Mouse (Mus musculus): ENCODE data around the gene Slc4a2. TPM values are rescaled to one million over a fixed set of nuclear protein-coding genes. Genes with fewer than 3 reads are reported as not detected.

Gene Slc4a2
- polyA plus RNA-seq, 1 experiment from 2014 or later: 29.0 TPM

DNA sequence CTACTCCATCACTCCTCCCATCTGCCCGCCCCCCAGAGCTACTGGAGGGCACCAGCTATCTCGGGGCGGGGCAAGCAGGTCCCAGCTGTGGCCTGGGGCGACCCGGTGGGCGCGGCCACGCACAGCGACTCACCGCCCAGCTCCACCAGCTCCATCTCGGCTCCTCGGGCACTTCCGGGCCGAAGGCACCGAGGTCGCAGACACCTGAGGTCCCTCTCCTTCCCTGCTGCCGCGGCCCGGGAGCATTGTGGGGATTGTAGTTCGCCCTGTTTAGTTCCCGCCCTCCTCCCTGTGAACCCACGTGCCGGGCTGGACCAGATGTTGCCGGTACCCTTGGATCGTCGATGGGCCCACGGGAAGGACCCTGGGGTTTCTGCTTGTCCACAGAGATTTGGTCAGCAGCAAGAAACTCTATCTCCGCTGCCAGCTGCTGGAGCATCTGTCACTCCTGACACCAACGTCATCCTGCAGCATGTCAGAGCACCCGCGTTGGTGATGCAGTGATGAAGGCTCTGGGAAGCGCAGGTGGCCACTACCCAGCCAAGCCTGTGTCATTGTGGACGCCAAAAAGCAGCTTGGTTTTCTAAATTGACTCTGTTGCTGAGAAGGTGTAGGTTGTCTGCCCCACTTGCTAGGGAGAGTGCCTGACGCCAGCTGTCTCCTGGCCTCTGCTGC is 24.1 kb downstream of the Slc4a2 start, which contains the start of gene Tmub1:
TSS of gene Tmub1 (minus strand) at position 231 of the 675 bp plus-strand sequence.
- ATAC-seq: peak; percentile 63
- H3K27me3 ChIP-seq (replicated peaks; ENCODE audit: control insufficient read depth, insufficient read depth, low read length): no peaks in the 10 kb centered on the region

DNA sequence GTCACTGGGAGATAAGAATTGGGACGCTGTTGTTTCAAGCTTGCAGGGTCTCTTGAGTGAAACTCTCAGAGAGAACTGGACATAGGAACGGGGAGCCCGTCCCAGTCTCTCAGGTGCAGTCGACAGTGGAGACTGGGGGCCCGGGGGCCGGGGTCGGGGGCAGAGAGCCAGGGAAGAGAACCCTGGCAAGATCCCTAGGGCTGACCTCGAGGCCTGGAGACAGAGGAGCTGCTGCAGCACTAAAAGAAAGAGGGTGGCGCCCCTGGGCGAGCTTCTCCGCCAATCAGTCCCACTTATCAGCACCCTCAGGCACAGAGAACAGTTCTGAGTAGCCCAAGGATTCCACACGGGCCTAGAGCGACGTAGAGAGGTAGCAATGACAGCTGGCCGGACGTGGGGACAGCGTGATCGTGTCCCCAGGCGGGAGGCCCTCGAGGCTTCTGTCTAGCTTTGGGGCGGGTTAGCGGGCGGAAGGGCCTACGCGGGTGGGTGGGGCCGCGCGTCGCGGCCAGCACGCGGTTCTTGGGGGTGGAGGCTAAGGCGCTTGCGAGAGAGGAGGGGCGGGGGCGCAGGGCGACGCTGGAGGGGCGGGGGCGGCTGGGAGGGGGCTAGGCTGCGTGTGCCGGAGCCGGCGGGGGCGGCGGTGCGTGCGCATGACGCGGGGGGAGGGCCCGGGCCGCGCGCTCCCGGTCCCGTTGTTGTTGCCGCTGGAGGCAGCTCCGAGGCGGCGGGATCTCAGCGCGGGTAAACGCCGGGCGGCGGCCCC is 27.8 kb downstream of the Slc4a2 start:
- peak overlapping the region; percentile 97 for H3K4me3 ChIP-seq (ENCODE audit: low read length)
- whole genome bisulfite sequencing: 1% methylated on average over 40 of the region's 66 CpGs
- H3K36me3 ChIP-seq (ENCODE audit: control insufficient read depth, insufficient read depth, low read length): no peaks in the 10 kb centered on the region
- H3K9ac ChIP-seq (ENCODE audit: low read depth, low read length): peak overlapping the region; percentile 95
- peak overlapping the region; percentile 97 for H3K4me2 ChIP-seq (ENCODE audit: low read length)
- peak; percentile 72 for ATAC-seq
- peaks cover 53% of the 10 kb centered on the region for H3K4me1 ChIP-seq (ENCODE audit: control insufficient read depth, insufficient read depth, low read depth, low read length)
- H3K27me3 ChIP-seq (replicated peaks; ENCODE audit: control insufficient read depth, insufficient read depth, low read length): no peaks in the 10 kb centered on the region
- H3K9me3 ChIP-seq (ENCODE audit: control insufficient read depth, low read length): no peaks in the 10 kb centered on the region
- H3K27ac ChIP-seq (ENCODE audit: low read depth, low read length): peak overlapping the region; percentile 86

More for the DNA sequence above, 24.1 kb downstream of the Slc4a2 start, which contains the start of gene Tmub1:
- Histone ChIP-seq H3K27ac (ENCODE audit: low read depth, low read length) (peak within 1 kb of the TSS; percentile 5), H3K4me3 (ENCODE audit: low read length) (peak within 1 kb of the TSS; percentile 60), H3K4me2 (ENCODE audit: low read length) (peak within 1 kb of the TSS; percentile 64), H3K9me3 (ENCODE audit: control insufficient read depth, low read length) (no peaks in the 10 kb centered on the region), H3K4me1 (ENCODE audit: control insufficient read depth, insufficient read depth, low read depth, low read length) (peaks cover 32% of the 10 kb centered on the region), H3K36me3 (ENCODE audit: control insufficient read depth, insufficient read depth, low read length) (no peaks in the 10 kb centered on the region), H3K9ac (ENCODE audit: low read depth, low read length) (peak within 1 kb of the TSS; percentile 76)
- WGBS: 1% methylated on average over 34 of the region's 34 CpGs

DNA sequence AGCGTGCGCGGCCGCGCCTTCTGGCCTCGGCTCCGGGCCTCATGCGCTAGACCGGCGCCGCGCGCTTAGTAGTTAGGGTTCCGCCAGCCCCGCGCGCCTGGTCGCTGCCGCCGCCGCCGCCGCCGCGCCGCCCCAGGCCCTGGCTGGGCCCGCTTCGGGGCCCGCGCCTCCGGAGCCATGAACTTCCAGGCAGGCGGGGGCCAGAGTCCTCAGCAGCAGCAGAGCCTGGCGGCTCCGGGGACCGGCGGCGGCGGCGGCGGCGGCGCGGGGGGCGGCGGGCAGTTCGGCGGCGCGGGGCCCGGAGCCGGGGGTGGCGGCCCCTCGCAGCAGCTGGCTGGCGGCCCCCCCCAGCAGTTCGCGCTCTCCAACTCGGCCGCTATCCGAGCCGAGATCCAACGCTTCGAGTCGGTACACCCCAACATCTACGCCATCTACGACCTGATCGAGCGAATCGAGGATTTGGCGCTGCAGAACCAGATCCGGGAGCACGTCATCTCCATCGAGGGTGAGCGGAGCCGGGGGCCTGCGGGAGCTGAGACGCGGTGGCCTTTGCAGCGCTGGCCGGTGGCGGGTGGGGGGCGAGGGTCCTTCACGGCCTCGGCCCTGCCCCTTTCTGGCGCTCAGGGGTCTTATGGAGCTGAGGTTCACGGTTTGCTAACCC is 28.5 kb downstream of the Slc4a2 start, which contains the start of gene Agap3:
TSS of gene Agap3 (plus strand) at position 148 of the 661 bp plus-strand sequence.
- no peaks in the 10 kb centered on the region for H3K27me3 ChIP-seq (replicated peaks; ENCODE audit: control insufficient read depth, insufficient read depth, low read length)
- peak within 1 kb of the TSS; percentile 86 for H3K27ac ChIP-seq (ENCODE audit: low read depth, low read length)
- H3K9me3 ChIP-seq (ENCODE audit: control insufficient read depth, low read length): no peaks in the 10 kb centered on the region
- H3K4me1 ChIP-seq (ENCODE audit: control insufficient read depth, insufficient read depth, low read depth, low read length): peaks cover 47% of the 10 kb centered on the region
- peak; percentile 1; the same call in 1 of the 2 replicates for ATAC-seq
- peak within 1 kb of the TSS; percentile 97 for H3K4me2 ChIP-seq (ENCODE audit: low read length)
- peak within 1 kb of the TSS; percentile 95 for H3K9ac ChIP-seq (ENCODE audit: low read depth, low read length)
- under 1% methylated on average over 49 of the region's 85 CpGs for WGBS
- H3K36me3 ChIP-seq (ENCODE audit: control insufficient read depth, insufficient read depth, low read length): no peaks in the 10 kb centered on the region
- peak within 1 kb of the TSS; percentile 97 for H3K4me3 ChIP-seq (ENCODE audit: low read length)

DNA sequence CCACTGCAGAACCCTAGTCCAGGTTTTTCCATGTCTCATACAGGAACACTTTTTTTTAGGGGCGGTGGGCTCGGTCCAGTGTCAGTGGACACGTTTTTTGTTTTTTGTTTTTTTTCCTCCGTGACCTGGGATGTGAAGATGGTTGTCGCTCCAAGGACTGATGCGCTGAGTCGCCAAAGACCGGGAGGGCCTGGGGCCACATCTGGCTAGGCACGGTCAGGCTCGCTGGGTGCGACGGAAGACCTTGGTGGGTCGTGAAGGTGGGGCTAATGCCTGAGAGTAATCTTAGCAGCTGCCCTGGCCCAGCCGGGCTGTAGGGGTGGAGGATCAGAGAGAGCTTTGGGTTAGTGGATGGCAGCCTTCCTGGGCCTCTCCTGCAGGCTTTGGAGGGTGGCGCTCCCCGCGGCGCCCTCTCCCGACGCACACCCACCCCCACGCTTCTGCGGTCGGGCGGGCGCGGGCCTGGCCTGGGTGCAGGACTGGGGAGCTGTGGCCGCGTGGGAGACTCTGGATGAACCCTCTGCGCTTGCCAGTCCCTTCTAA is 29.1 kb downstream of the Slc4a2 start:
- H3K4me3 ChIP-seq (ENCODE audit: low read length): peak overlapping the region; percentile 97
- peak; percentile 10 for ATAC-seq
- H3K27me3 ChIP-seq (replicated peaks; ENCODE audit: control insufficient read depth, insufficient read depth, low read length): no peaks in the 10 kb centered on the region
- peaks cover 45% of the 10 kb centered on the region for H3K4me1 ChIP-seq (ENCODE audit: control insufficient read depth, insufficient read depth, low read depth, low read length)
- peak overlapping the region; percentile 97 for H3K4me2 ChIP-seq (ENCODE audit: low read length)
- no peaks in the 10 kb centered on the region for H3K36me3 ChIP-seq (ENCODE audit: control insufficient read depth, insufficient read depth, low read length)
- H3K9ac ChIP-seq (ENCODE audit: low read depth, low read length): peak overlapping the region; percentile 95
- H3K9me3 ChIP-seq (ENCODE audit: control insufficient read depth, low read length): no peaks in the 10 kb centered on the region
- peak overlapping the region; percentile 86 for H3K27ac ChIP-seq (ENCODE audit: low read depth, low read length)
- WGBS: 1% methylated on average over 29 of the region's 29 CpGs

DNA sequence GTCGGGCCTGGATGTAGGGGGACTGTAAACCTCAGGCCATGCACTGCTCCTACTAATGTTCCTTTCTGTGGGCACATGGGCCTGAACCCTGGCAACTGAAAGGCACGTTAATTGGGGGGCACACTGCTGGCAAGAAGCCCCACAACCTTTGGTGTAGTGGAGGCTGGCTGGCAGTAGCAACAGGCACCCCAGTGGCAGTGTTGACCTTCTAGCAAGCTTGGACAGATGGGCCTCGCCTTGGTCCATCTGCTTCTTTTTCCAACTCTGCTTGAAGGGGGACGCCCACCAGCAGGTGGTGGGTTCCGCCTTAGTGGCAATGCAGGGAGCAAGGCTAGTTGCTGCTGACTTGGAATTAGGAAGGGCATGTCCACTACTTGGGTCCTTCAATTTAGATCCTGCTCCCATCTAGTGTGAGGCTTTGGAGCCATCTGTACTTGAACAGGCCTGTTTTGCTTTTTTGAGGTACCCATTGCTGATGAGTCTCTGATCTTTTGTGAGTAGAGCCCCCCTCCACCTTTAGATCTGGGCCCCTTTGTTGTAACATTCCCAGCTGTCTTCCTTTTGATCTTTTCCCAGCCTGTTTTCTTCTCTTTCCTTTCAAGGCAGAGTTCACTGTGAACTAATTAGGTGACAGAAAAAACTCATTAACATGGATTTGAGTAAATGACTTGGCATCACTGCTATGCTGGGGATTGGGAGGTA is 29.8 kb downstream of the Slc4a2 start:
- 3% methylated on average over 5 of the region's 5 CpGs for WGBS
- Histone ChIP-seq H3K4me1 (ENCODE audit: control insufficient read depth, insufficient read depth, low read depth, low read length) (peaks cover 41% of the 10 kb centered on the region), H3K4me3 (ENCODE audit: low read length) (peak overlapping the region; percentile 97), H3K9me3 (ENCODE audit: control insufficient read depth, low read length) (no peaks in the 10 kb centered on the region), H3K27me3 (replicated peaks; ENCODE audit: control insufficient read depth, insufficient read depth, low read length) (no peaks in the 10 kb centered on the region), H3K27ac (ENCODE audit: low read depth, low read length) (peak overlapping the region; percentile 86), H3K9ac (ENCODE audit: low read depth, low read length) (peak overlapping the region; percentile 95), H3K4me2 (ENCODE audit: low read length) (peak overlapping the region; percentile 97), H3K36me3 (ENCODE audit: control insufficient read depth, insufficient read depth, low read length) (peaks cover 4% of the 10 kb centered on the region; the same call in 1 of the 2 replicates)
- ATAC-seq: no peak; the same call in none of the 2 replicates

DNA sequence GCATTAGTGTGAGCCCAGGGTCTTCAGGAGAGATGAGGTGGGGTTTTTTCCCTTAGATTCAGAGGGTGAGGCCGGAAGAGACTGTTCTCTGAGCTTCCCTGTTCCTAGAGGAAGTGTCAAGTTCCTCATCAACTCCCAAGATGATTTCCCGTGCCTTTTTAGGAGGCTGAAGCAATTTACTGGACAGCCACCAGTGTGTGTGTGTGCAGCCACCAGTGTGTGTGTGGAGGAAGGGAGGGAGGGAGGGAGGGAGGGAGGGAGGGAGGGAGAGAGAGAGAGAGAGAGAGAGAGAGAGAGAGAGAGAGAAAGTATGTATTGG is 30.3 kb downstream of the Slc4a2 start:
- ATAC-seq: no peak
- Histone ChIP-seq H3K9ac (ENCODE audit: low read depth, low read length) (peak overlapping the region; percentile 95; the same call in 1 of the 2 replicates), H3K4me2 (ENCODE audit: low read length) (peak overlapping the region; percentile 97), H3K9me3 (ENCODE audit: control insufficient read depth, low read length) (no peaks in the 10 kb centered on the region), H3K27me3 (replicated peaks; ENCODE audit: control insufficient read depth, insufficient read depth, low read length) (no peaks in the 10 kb centered on the region), H3K27ac (ENCODE audit: low read depth, low read length) (peak overlapping the region; percentile 86), H3K4me3 (ENCODE audit: low read length) (peak overlapping the region; percentile 97), H3K36me3 (ENCODE audit: control insufficient read depth, insufficient read depth, low read length) (peaks cover 4% of the 10 kb centered on the region; the same call in 1 of the 2 replicates), H3K4me1 (ENCODE audit: control insufficient read depth, insufficient read depth, low read depth, low read length) (peaks cover 41% of the 10 kb centered on the region)
- 7% methylated on average over 2 of the region's 2 CpGs for WGBS

DNA sequence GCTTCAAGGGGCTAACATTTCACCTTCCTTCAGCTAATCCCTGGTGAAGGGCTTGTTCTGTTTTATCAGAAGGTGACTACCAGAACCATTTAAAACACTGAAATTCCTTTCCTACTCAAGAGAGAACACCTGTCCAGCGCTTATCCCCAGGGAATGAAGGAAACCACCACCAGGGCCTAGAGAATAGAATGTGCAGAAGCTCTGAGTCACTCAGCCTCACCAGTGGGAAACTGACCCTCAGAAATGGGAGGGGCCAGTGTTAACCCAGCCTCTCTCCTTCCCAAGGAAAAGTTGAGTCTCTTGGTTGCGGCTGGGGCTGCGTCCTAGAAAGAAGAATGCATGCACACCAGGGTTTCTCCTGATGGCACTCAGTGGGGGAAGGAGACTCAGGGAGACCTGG is 31.4 kb downstream of the Slc4a2 start:
- no peak overlapping the region for H3K9ac ChIP-seq (ENCODE audit: low read depth, low read length)
- no peak overlapping the region for H3K4me3 ChIP-seq (ENCODE audit: low read length)
- no peak overlapping the region for H3K27ac ChIP-seq (ENCODE audit: low read depth, low read length)

DNA sequence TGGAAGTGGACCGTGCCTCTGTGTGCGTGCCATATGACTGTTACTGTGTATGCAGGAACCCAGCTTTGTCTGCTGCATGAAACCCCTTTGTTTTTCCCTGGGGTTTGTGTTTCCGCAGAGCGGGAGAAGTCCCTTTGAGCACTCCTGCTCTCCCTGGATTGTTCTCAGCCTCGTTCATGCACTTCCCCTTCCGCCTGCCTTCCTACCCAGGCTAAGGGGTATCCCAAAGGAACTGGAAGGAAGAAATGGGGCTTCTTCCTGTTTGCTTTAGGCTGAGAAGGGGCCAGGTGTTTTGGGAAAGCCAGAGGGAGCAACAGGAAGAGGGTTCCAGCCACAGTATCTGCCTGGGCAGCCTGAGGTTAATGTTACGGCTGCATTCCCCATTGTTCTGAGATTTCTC is 32.0 kb downstream of the Slc4a2 start:
- no peak overlapping the region for H3K27ac ChIP-seq (ENCODE audit: low read depth, low read length)
- peaks cover 41% of the 10 kb centered on the region for H3K4me1 ChIP-seq (ENCODE audit: control insufficient read depth, insufficient read depth, low read depth, low read length)
- no peak overlapping the region for H3K9ac ChIP-seq (ENCODE audit: low read depth, low read length)
- no peaks in the 10 kb centered on the region for H3K9me3 ChIP-seq (ENCODE audit: control insufficient read depth, low read length)
- H3K4me3 ChIP-seq (ENCODE audit: low read length): no peak overlapping the region
- ATAC-seq: no peak
- peaks cover 4% of the 10 kb centered on the region for H3K36me3 ChIP-seq (ENCODE audit: control insufficient read depth, insufficient read depth, low read length)
- peak overlapping the region; percentile 27 for H3K4me2 ChIP-seq (ENCODE audit: low read length)
- WGBS: 42% methylated on average over 7 of the region's 7 CpGs
- no peaks in the 10 kb centered on the region for H3K27me3 ChIP-seq (replicated peaks; ENCODE audit: control insufficient read depth, insufficient read depth, low read length)

More for the DNA sequence above, 31.4 kb downstream of the Slc4a2 start:
- peaks cover 41% of the 10 kb centered on the region for H3K4me1 ChIP-seq (ENCODE audit: control insufficient read depth, insufficient read depth, low read depth, low read length)
- 55% methylated on average over 3 of the region's 3 CpGs for WGBS
- peaks cover 4% of the 10 kb centered on the region for H3K36me3 ChIP-seq (ENCODE audit: control insufficient read depth, insufficient read depth, low read length)
- H3K9me3 ChIP-seq (ENCODE audit: control insufficient read depth, low read length): no peaks in the 10 kb centered on the region
- ATAC-seq: no peak
- H3K4me2 ChIP-seq (ENCODE audit: low read length): peak overlapping the region; percentile 97
- no peaks in the 10 kb centered on the region for H3K27me3 ChIP-seq (replicated peaks; ENCODE audit: control insufficient read depth, insufficient read depth, low read length)

All from hindbrain, embryonic 16.5 days (tissue).